Mouse (Mus musculus): ENCODE results near the gene Gm20661.

GRCm38 (mm10) chr9:107934146-107934545 is 48.7 kb upstream of the Gm20661 start:
- TF ChIP-seq MAX (IDR thresholded peaks at IDR 0.05; ENCODE audit: low read length) (no peak), TCF12 (IDR thresholded peaks at IDR 0.05; ENCODE audit: low read depth, low read length) (no peak), USF2 (IDR thresholded peaks at IDR 0.05; ENCODE audit: borderline replicate concordance in 1 of 2, insufficient read depth in 1 of 2, low read depth in 1 of 2, low read length in 2 of 2) (no peak), CTCF (IDR thresholded peaks at IDR 0.05 in 2 of 3, conservative IDR thresholded peaks at IDR 0.05 in 1 of 3; ENCODE audit: control insufficient read depth in 1 of 3, insufficient read depth in 1 of 3, low read depth in 2 of 3, low read length in 3 of 3, poor library complexity in 1 of 3, severe bottlenecking in 1 of 3) (no peak), GATA1 (IDR thresholded peaks at IDR 0.05; ENCODE audit: low read depth, low read length) (no peak), MAZ (IDR thresholded peaks at IDR 0.05; ENCODE audit: low read depth, low read length) (no peak), ZKSCAN1 (IDR thresholded peaks at IDR 0.05; ENCODE audit: low read depth, low read length) (no peak), USF1 (IDR thresholded peaks at IDR 0.05; ENCODE audit: low read depth, low read length) (no peak), MAFK (IDR thresholded peaks at IDR 0.05; ENCODE audit: borderline replicate concordance, low read depth, low read length) (no peak), POLR2A (IDR thresholded peaks at IDR 0.05; ENCODE audit: control insufficient read depth in 1 of 2, insufficient read depth in 1 of 2, low read depth in 1 of 2, low read length in 2 of 2, poor library complexity in 1 of 2) (no peak), SMC3 (IDR thresholded peaks at IDR 0.05; ENCODE audit: low read depth, low read length) (no peak), ELF1 (IDR thresholded peaks at IDR 0.05; ENCODE audit: low read depth, low read length) (no peak)

Measured in MEL (cell line).